Mouse (Mus musculus) cortical plate, adult 2 months (tissue): ENCODE results near the gene Hist1h3i.

Source experiments
- CTCF ChIP-seq: fragments of 200-500 bp; IDR thresholded peaks from 2 replicates; pipeline ENCODE4 v1.5.1; 2011; ENCODE audit warnings: mild to moderate bottlenecking, control low read depth, low read length; ENCODE audit not compliant: insufficient read depth; ENCODE audit errors: extremely low read depth
- POLR2A ChIP-seq: fragments of 200-500 bp; IDR thresholded peaks from 2 replicates; pipeline ENCODE4 v1.6.1; 2011; ENCODE audit warnings: mild to moderate bottlenecking, low read length, control low read depth; ENCODE audit not compliant: insufficient read depth; ENCODE audit errors: extremely low read depth

DNA sequence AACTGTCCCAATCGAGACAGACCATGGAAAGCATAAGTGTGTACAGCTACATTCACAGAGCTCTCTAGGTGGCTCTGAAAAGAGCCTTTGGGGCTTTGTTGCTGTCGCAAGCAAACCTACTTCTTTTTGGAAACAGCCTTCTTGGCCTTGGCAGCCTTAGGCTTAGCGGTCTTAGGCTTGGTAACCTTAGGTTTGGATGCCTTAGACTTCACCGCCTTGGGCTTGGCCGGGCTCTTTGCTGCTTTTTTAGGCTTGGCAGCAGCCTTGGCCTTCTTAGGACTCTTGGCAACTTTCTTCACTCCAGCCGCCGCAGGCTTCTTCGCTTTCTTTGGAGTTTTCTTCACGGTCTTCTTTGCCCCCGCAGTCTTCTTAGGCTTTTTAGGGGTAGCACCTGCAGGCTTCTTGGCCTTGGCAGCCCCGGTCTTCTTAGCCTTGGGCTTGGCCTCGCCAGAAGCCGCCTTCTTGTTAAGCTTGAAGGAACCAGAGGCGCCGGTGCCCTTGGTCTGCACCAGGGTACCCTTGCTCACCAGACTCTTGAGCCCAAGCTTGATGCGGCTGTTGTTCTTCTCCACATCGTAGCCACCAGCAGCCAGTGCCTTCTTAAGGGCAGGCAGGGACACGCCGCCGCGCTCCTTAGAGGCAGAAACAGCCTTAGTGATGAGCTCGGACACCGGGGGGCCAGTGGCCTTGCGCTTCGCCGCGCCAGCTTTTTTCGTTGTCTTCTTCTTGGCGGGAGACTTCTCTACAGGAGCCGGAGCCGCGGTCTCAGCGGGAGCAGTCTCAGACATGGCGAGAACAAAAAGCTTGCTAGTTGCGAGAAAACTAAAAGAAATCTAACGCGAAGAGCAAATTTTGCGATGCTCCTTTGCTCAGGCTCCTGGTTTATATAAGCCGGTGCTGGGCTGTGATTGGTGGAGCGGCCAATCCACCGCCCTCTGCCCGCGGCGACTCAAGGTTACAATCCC lies 3.1 kb downstream of the Hist1h3i start, which contains the start of gene Hist1h1b:
- peak; percentile 45; the same call in 1 of the 2 replicates for TF ChIP-seq POLR2A
- no peak for TF ChIP-seq CTCF
